In the genomic region with DNA sequence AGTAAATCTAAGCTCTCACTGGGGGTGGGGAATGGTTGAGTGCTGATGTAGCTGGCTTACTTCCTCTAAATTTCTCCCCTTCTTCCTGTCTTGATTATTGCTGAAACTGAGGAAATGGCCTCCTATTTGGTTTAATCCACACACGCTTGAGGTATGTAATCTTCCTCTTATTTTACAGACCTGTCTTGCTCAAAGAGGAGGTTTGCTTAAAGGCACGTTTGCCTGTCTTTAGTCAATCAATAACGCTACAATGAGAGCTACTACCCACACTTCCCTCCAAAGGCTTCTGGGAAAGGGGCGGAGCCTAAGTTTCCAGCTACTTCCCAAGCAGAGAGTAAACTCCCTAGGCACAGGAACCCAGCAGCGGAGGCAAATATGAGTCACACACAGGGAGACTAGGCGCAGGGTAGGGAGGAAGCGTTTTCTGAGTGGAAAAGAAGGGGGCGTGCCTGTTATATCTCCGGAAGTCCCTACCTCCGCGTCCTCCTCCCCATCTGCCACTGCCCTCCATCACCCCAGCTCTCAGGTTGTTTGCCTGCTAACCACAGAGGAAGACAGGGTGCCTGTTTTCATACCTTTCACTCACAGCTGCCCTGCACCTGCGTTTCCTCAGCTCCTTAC, we compare ENCODE assay signal across 9 mouse cellular contexts. TPM values are rescaled to one million over a fixed set of nuclear protein-coding genes. Genes with fewer than 3 reads are reported as not detected.
A peak's percentile ranks its signal among the peaks of the same experiment; 100 is the strongest.
DNase-seq lines count a peak whose midpoint lies in the region; ATAC-seq lines count a peak whose summit lies in the region.
"Had no signal": no experiment of that assay in that cellular context is flagged by ENCODE, and none has a peak within 500 bp of the region (broad histone marks: within the 10 kb centered on the region; RNA-seq: fewer than 3 reads in every experiment).

No protein-coding gene starts in this region.

- no peak overlapping the region for H3K9ac ChIP-seq in kidney, embryonic 16.5 days (replicated peaks; ENCODE audit: low read length)
- H3K9ac ChIP-seq in hindbrain, embryonic 14.5 days: no peak overlapping the region
- H3K9ac ChIP-seq: embryonic facial prominence, embryonic 12.5 days had no signal

- peak overlapping the region; percentile 37 for H3K27ac ChIP-seq in kidney, embryonic 16.5 days (ENCODE audit: low read length)
- peak overlapping the region; percentile 90 for H3K27ac ChIP-seq in macrophage
- no peak overlapping the region for H3K27ac ChIP-seq in hindbrain, embryonic 14.5 days
- H3K27ac ChIP-seq: embryonic facial prominence, embryonic 12.5 days had no signal

- H3K4me1 ChIP-seq in kidney, embryonic 16.5 days (ENCODE audit: insufficient read depth, low read length): peaks cover 24% of the 10 kb centered on the region
- peaks cover 13% of the 10 kb centered on the region for H3K4me1 ChIP-seq in hindbrain, embryonic 14.5 days (replicated peaks; ENCODE audit: control insufficient read depth, insufficient read depth, low read length)

- H3K79me2 ChIP-seq in macrophage (ENCODE audit: inconsistent target): no peaks in the 10 kb centered on the region

- peak; percentile 67 for DNase-seq in right cerebral cortex, adult 18-20 months
- DNase-seq in right cerebral cortex, postnatal 14 days: no peak
- DNase-seq in hindbrain, embryonic 14.5 days (ENCODE audit: low spot score): no peak
- DNase-seq in left cerebral cortex, postnatal 36 days (ENCODE audit: low spot score in 2 of 2): no peak
- DNase-seq in layer of hippocampus, adult 11-12 months (ENCODE audit: low spot score): no peak

- H3K4me2 ChIP-seq in kidney, embryonic 16.5 days (replicated peaks; ENCODE audit: low read depth, low read length): peak overlapping the region; percentile 28
- no peak overlapping the region for H3K4me2 ChIP-seq in hindbrain, embryonic 14.5 days (replicated peaks)
- H3K4me2 ChIP-seq: embryonic facial prominence, embryonic 12.5 days had no signal

- peak; percentile 49 for ATAC-seq in erythroblast, adult 5-6 weeks (replicated peaks; ENCODE audit: low FRiP score, poor library complexity, severe bottlenecking)
- peak; percentile 70; the same call in 1 of the 2 replicates for ATAC-seq in kidney, embryonic 16.5 days (ENCODE audit: low FRiP score, low TSS enrichment)
- no peak for ATAC-seq in hindbrain, embryonic 14.5 days (ENCODE audit: low FRiP score)

- intact Hi-C loops in left cerebral cortex, postnatal 36 days (cut with DNase I): no loop called here

- H3K27me3 ChIP-seq in kidney, embryonic 16.5 days (ENCODE audit: insufficient read depth, low read length): no peaks in the 10 kb centered on the region
- H3K27me3 ChIP-seq in hindbrain, embryonic 14.5 days (ENCODE audit: control insufficient read depth, insufficient read depth, low read length): no peaks in the 10 kb centered on the region
- H3K27me3 ChIP-seq: embryonic facial prominence, embryonic 12.5 days had no signal

- 57% methylated on average over 12 of the region's 12 CpGs for WGBS in kidney, embryonic 16.5 days
- 2% methylated on average over 12 of the region's 12 CpGs for WGBS in macrophage (ENCODE audit: missing documents)
- WGBS in hindbrain, embryonic 14.5 days: 71% methylated on average over 12 of the region's 12 CpGs

- H3K36me3 ChIP-seq in kidney, embryonic 16.5 days (ENCODE audit: insufficient read depth, low read length): no peaks in the 10 kb centered on the region
- no peaks in the 10 kb centered on the region for H3K36me3 ChIP-seq in macrophage (ENCODE audit: inconsistent target)
- no peaks in the 10 kb centered on the region for H3K36me3 ChIP-seq in hindbrain, embryonic 14.5 days (replicated peaks; ENCODE audit: control insufficient read depth, insufficient read depth)
- H3K36me3 ChIP-seq: embryonic facial prominence, embryonic 12.5 days had no signal

- H3K9me3 ChIP-seq in kidney, embryonic 16.5 days (ENCODE audit: low read length): no peaks in the 10 kb centered on the region
- no peaks in the 10 kb centered on the region for H3K9me3 ChIP-seq in hindbrain, embryonic 14.5 days (ENCODE audit: control insufficient read depth, low read length)
- H3K9me3 ChIP-seq: embryonic facial prominence, embryonic 12.5 days had no signal

- no peak overlapping the region for H3K4me3 ChIP-seq in kidney, embryonic 16.5 days (ENCODE audit: low read length)
- H3K4me3 ChIP-seq in macrophage (ENCODE audit: inconsistent target): no peak overlapping the region
- H3K4me3 ChIP-seq in hindbrain, embryonic 14.5 days (replicated peaks; ENCODE audit: low read length): no peak overlapping the region
- H3K4me3 ChIP-seq: embryonic facial prominence, embryonic 12.5 days had no signal

RNA-seq across cellular contexts. Expression of a gene that starts 32.6 kb away (rescaled TPM):
- 0.77 and 0.84 TPM in 2 replicates for total RNA-seq in erythroblast, adult 5-6 weeks (2015; ENCODE audit: low replicate concordance)
- 0.42 and 2.8 TPM in 2 replicates for total RNA-seq in erythroblast, adult 5-6 weeks (2017; ENCODE audit: low replicate concordance)
- 11.3 and 12.4 TPM in 2 replicates for polyA plus RNA-seq in kidney, embryonic 16.5 days (2015; fragmentation: Nextera tagmentation; extraction: Ambion mirVana)
- 10 to 100 TPM in 16 of 26 experiments, 1 to 10 TPM in 8, under 1 TPM in 2; 0.56 to 30.1 (median 12.5) TPM for total RNA-seq in macrophage (2018; cell fraction: chromatin; rRNA removed)
- 10 to 100 TPM in 11 of 26 experiments, 1 to 10 TPM in 15; 3.7 to 16.4 (median 9.2) TPM for total RNA-seq in macrophage (2018; cell fraction: cytosol; rRNA removed)
- total RNA-seq in macrophage (2018; cell fraction: nucleus; rRNA removed): 10 to 100 TPM in 16 of 26 experiments, 1 to 10 TPM in 10; 3.5 to 23.9 (median 13.3) TPM
- 5.3 to 6.6 TPM (median 6.0 TPM) in 3 replicates for polyA plus RNA-seq in macrophage (2018)
- 11.6 and 13.5 TPM in 2 replicates for polyA plus RNA-seq in hindbrain, embryonic 14.5 days (2014; fragmentation: Nextera tagmentation; extraction: Ambion mirVana)
- 10 to 100 TPM; 58.1 to 70.0 TPM for total RNA-seq in left cerebral cortex, postnatal 36 days (2021)

RNA-seq across cellular contexts. Expression of a gene that starts 46.4 kb away (rescaled TPM):
- not detected in 2 replicates for total RNA-seq in erythroblast, adult 5-6 weeks (2015; ENCODE audit: low replicate concordance)
- not detected in 2 replicates for total RNA-seq in erythroblast, adult 5-6 weeks (2017; ENCODE audit: low replicate concordance)
- polyA plus RNA-seq in kidney, embryonic 16.5 days (2015; fragmentation: Nextera tagmentation; extraction: Ambion mirVana): 0.11 TPM in 1 of 2 replicates, not detected in the other
- total RNA-seq in macrophage (2018; cell fraction: chromatin; rRNA removed): not detected
- under 1 TPM in 13 of 26 experiments, not detected in 13; 0.03 to 0.39 (median 0.07) TPM for total RNA-seq in macrophage (2018; cell fraction: cytosol; rRNA removed)
- under 1 TPM in 3 of 26 experiments, not detected in 23; 0.17 to 0.29 (median 0.21) TPM for total RNA-seq in macrophage (2018; cell fraction: nucleus; rRNA removed)
- 0.09 TPM in 1 of 3 replicates, not detected in the others for polyA plus RNA-seq in macrophage (2018)
- polyA plus RNA-seq in hindbrain, embryonic 14.5 days (2014; fragmentation: Nextera tagmentation; extraction: Ambion mirVana): not detected in 2 replicates
- total RNA-seq in left cerebral cortex, postnatal 36 days (2021): not detected
